Mouse (Mus musculus) limb, embryonic 14.5 days (tissue): ENCODE data around the gene Gm20388. TPM values are rescaled to one million over a fixed set of nuclear protein-coding genes. Genes with fewer than 3 reads are reported as not detected.

Source experiments
- ATAC-seq: fragments of 200-750 bp; cut with Nextera tagmentation; 2 replicates; pipeline ENCODE4 v1.8.0; 2017; ENCODE audit warnings: low read depth, moderate number of reproducible peaks, moderate TSS enrichment; ENCODE audit not compliant: low FRiP score
- DNase-seq: peaks from one replicate; pipeline ENCODE4 v3.0.0-alpha.2; 2015; ENCODE audit warnings: low spot score
- H3K27ac ChIP-seq: fragments of 300-500 bp; sonication (generic); replicated peaks from 2 replicates; pipeline ENCODE4 v1.5.1; 2014; ENCODE audit warnings: low read depth, mild to moderate bottlenecking, low read length, moderate library complexity, mixed read lengths
- H3K27me3 ChIP-seq: fragments of 300-500 bp; sonication (generic); 2 replicates; pipeline ENCODE4 v1.6.1; 2014; ENCODE audit warnings: low read length, mixed read lengths; ENCODE audit not compliant: control insufficient read depth, insufficient read depth
- H3K36me3 ChIP-seq: fragments of 300-500 bp; sonication (generic); 2 replicates; pipeline ENCODE4 v1.6.1; 2014; ENCODE audit warnings: mild to moderate bottlenecking, low read length, moderate library complexity, mixed read lengths; ENCODE audit not compliant: control insufficient read depth, insufficient read depth
- H3K4me1 ChIP-seq: fragments of 300-500 bp; sonication (generic); 2 replicates; pipeline ENCODE4 v1.6.1; 2014; ENCODE audit warnings: antibody characterized with exemption, low read length, mixed read lengths; ENCODE audit not compliant: control insufficient read depth, insufficient read depth
- H3K4me2 ChIP-seq: fragments of 300-500 bp; sonication (generic); replicated peaks from 2 replicates; pipeline ENCODE4 v1.6.1; 2014; ENCODE audit warnings: low read depth, mild to moderate bottlenecking, low read length, moderate library complexity; ENCODE audit not compliant: severe bottlenecking
- H3K4me3 ChIP-seq: fragments of 300-500 bp; sonication (generic); replicated peaks from 2 replicates; pipeline ENCODE4 v1.5.1; 2014; ENCODE audit warnings: low read length
- H3K9ac ChIP-seq: fragments of 300-500 bp; sonication (generic); 2 replicates; pipeline ENCODE4 v1.6.1; 2014; ENCODE audit warnings: mild to moderate bottlenecking, low read depth, low read length, moderate library complexity; ENCODE audit not compliant: severe bottlenecking
- H3K9me3 ChIP-seq: fragments of 300-500 bp; sonication (generic); 2 replicates; pipeline ENCODE4 v1.6.1; 2016; ENCODE audit warnings: low read length; ENCODE audit not compliant: control insufficient read depth
- POLR2A ChIP-seq: fragments of 200-500 bp; IDR thresholded peaks from 2 replicates; pipeline ENCODE4 v1.8.0; 2012; ENCODE audit warnings: inconsistent platforms, mild to moderate bottlenecking, moderate library complexity, borderline replicate concordance; ENCODE audit not compliant: insufficient read depth, insufficient read length; ENCODE audit errors: extremely low read depth
- WGBS: fragments of 180-500 bp; shearing (Covaris S2); extraction: QIAGEN DNeasy Blood & Tissue Kit; methylation state at CpG from one replicate; pipeline ENCODE4 v1.1.7; 2014; 5-methylcytosine and 5-hydroxymethylcytosine counted together
- polyA plus RNA-seq, 2 experiments: library from polyadenylated mRNA; depleted of rRNA in 1 of 2; stranded (reverse) in 1 of 2; unstranded in 1 of 2; fragments of >200 nt; fragmentation: Nextera tagmentation in 1 of 2; extraction: Ambion mirVana in 1 of 2; gene quantifications; 2 replicates each; pipeline versions ENCODE4 v1.2.1 to v1.2.3; 2012 to 2014

Gm20388 gene
- polyA plus RNA-seq, 2 experiments, result 1.9 to 49.9 TPM

- no peak overlapping the region for H3K27ac ChIP-seq
- TF ChIP-seq POLR2A, result no peak
- peak overlapping the region; percentile 41 for H3K4me3 ChIP-seq
- ATAC-seq (no peak), DNase-seq (no peak)
- no peaks in the 10 kb centered on the region for H3K9me3 ChIP-seq
- H3K36me3 ChIP-seq, result no peaks in the 10 kb centered on the region
- H3K9ac ChIP-seq, result no peak overlapping the region
- H3K4me1 ChIP-seq, result peaks cover 4% of the 10 kb centered on the region; the same call in 1 of the 2 replicates
- H3K27me3 ChIP-seq, result peaks cover 59% of the 10 kb centered on the region
- 5% methylated on average over 8 of the region's 11 CpGs for WGBS
- H3K4me2 ChIP-seq, result peak overlapping the region; percentile 79
Observed at GRCm38 (mm10) chr8:121731060-121731459, 1820.4 kb downstream of the Gm20388 start.

- no peak overlapping the region; the same call in 1 of the 2 replicates for H3K4me2 ChIP-seq
- ATAC-seq (no peak), DNase-seq (no peak)
- no peaks in the 10 kb centered on the region for H3K9me3 ChIP-seq
- peaks cover 59% of the 10 kb centered on the region for H3K27me3 ChIP-seq
- H3K9ac ChIP-seq, result no peak overlapping the region
- no peaks in the 10 kb centered on the region for H3K36me3 ChIP-seq
- H3K27ac ChIP-seq, result no peak overlapping the region
- 5% methylated on average over 26 of the region's 26 CpGs for WGBS
- H3K4me1 ChIP-seq, result peaks cover 4% of the 10 kb centered on the region; the same call in 1 of the 2 replicates
- no peak overlapping the region for H3K4me3 ChIP-seq
- no peak for TF ChIP-seq POLR2A
Observed at GRCm38 (mm10) chr8:121731471-121732333, 1821.1 kb downstream of the Gm20388 start.

- DNase-seq (no peak), ATAC-seq (no peak)
- no peak overlapping the region for H3K9ac ChIP-seq
- 65% methylated on average over 4 of the region's 4 CpGs for WGBS
- no peaks in the 10 kb centered on the region for H3K9me3 ChIP-seq
- H3K4me3 ChIP-seq, result no peak overlapping the region
- H3K27ac ChIP-seq, result no peak overlapping the region
- H3K4me1 ChIP-seq, result peaks cover 4% of the 10 kb centered on the region; the same call in 1 of the 2 replicates
- H3K36me3 ChIP-seq, result no peaks in the 10 kb centered on the region
- peaks cover 59% of the 10 kb centered on the region for H3K27me3 ChIP-seq
- H3K4me2 ChIP-seq, result no peak overlapping the region
- TF ChIP-seq POLR2A, result no peak
Observed at GRCm38 (mm10) chr8:121732334-121732665, 1821.7 kb downstream of the Gm20388 start.

- Histone ChIP-seq H3K9ac (no peak overlapping the region), H3K4me1 (peaks cover 4% of the 10 kb centered on the region; the same call in 1 of the 2 replicates), H3K4me3 (no peak overlapping the region), H3K27ac (no peak overlapping the region), H3K9me3 (no peaks in the 10 kb centered on the region), H3K36me3 (no peaks in the 10 kb centered on the region), H3K27me3 (peaks cover 41% of the 10 kb centered on the region), H3K4me2 (no peak overlapping the region)
- WGBS, result 87% methylated on average over 16 of the region's 16 CpGs
- no peak for ATAC-seq
- no peak for TF ChIP-seq POLR2A
- DNase-seq, result no peak
Observed at GRCm38 (mm10) chr8:121734262-121734661, 1823.6 kb downstream of the Gm20388 start.

GRCm38 (mm10) chr8:121736236-121736635 lies 1825.6 kb downstream of the Gm20388 start:
- no peaks in the 10 kb centered on the region for H3K36me3 ChIP-seq
- H3K27ac ChIP-seq, result no peak overlapping the region
- no peak overlapping the region for H3K4me2 ChIP-seq
- peaks cover 24% of the 10 kb centered on the region for H3K27me3 ChIP-seq
- peak; percentile 82 for DNase-seq
- no peak overlapping the region for H3K4me3 ChIP-seq
- no peaks in the 10 kb centered on the region for H3K4me1 ChIP-seq
- H3K9me3 ChIP-seq, result no peaks in the 10 kb centered on the region
- ATAC-seq, result no peak
- 9% methylated on average over 7 of the region's 7 CpGs for WGBS
- no peak for TF ChIP-seq POLR2A
- no peak overlapping the region for H3K9ac ChIP-seq
